Mouse (Mus musculus): ENCODE data around the gene Nr4a1.

Gene Nr4a1

GRCm38 (mm10) chr15:101253886-101254795 is at the start of gene Nr4a1:
Gene Nr4a1 (plus strand): TSS chr15:101254269.
- peak; percentile 56 for DNase-seq (ENCODE audit: low spot score)

- DNase-seq (ENCODE audit: low spot score), result no peak
Measured at GRCm38 (mm10) chr15:101204781-101205180, 49.3 kb upstream of the Nr4a1 start.

- DNase-seq (ENCODE audit: low spot score), result no peak
Measured at GRCm38 (mm10) chr15:101210228-101210627, 43.8 kb upstream of the Nr4a1 start.

- DNase-seq (ENCODE audit: low spot score), result no peak
Measured at GRCm38 (mm10) chr15:101210998-101211613, 43.0 kb upstream of the Nr4a1 start.

- no peak for DNase-seq (ENCODE audit: low spot score)
Measured at GRCm38 (mm10) chr15:101212435-101212834, 41.6 kb upstream of the Nr4a1 start.

- no peak for DNase-seq (ENCODE audit: low spot score)
Measured at GRCm38 (mm10) chr15:101215136-101215535, 38.9 kb upstream of the Nr4a1 start.

GRCm38 (mm10) chr15:101216036-101216435 is 38.0 kb upstream of the Nr4a1 start:
- peak; percentile 56 for DNase-seq (ENCODE audit: low spot score)

- no peak for DNase-seq (ENCODE audit: low spot score)
Measured at GRCm38 (mm10) chr15:101220905-101221297, 33.2 kb upstream of the Nr4a1 start.

- DNase-seq (ENCODE audit: low spot score), result peak; percentile 84
Measured at GRCm38 (mm10) chr15:101221298-101222104, 32.6 kb upstream of the Nr4a1 start.

- DNase-seq (ENCODE audit: low spot score), result no peak
Measured at GRCm38 (mm10) chr15:101222897-101223482, 31.1 kb upstream of the Nr4a1 start.

GRCm38 (mm10) chr15:101223596-101223995 is 30.5 kb upstream of the Nr4a1 start:
- DNase-seq (ENCODE audit: low spot score), result no peak

GRCm38 (mm10) chr15:101224006-101224906 is 29.8 kb upstream of the Nr4a1 start, which contains the start of gene Grasp:
Gene Grasp (plus strand): TSS chr15:101224188.
- DNase-seq (ENCODE audit: low spot score), result peak; percentile 71

- no peak for DNase-seq (ENCODE audit: low spot score)
Measured at GRCm38 (mm10) chr15:101224977-101225376, 29.1 kb upstream of the Nr4a1 start.

- no peak for DNase-seq (ENCODE audit: low spot score)
Measured at GRCm38 (mm10) chr15:101227971-101228370, 26.1 kb upstream of the Nr4a1 start.

GRCm38 (mm10) chr15:101228866-101229590 is 25.0 kb upstream of the Nr4a1 start:
- peak; percentile 65 for DNase-seq (ENCODE audit: low spot score)

- no peak for DNase-seq (ENCODE audit: low spot score)
Measured at GRCm38 (mm10) chr15:101230503-101230902, 23.6 kb upstream of the Nr4a1 start.

- peak; percentile 62 for DNase-seq (ENCODE audit: low spot score)
Measured at GRCm38 (mm10) chr15:101230995-101231647, 22.9 kb upstream of the Nr4a1 start.

- DNase-seq (ENCODE audit: low spot score), result no peak
Measured at GRCm38 (mm10) chr15:101231648-101232180, 22.4 kb upstream of the Nr4a1 start.

GRCm38 (mm10) chr15:101232607-101233006 is 21.5 kb upstream of the Nr4a1 start:
- DNase-seq (ENCODE audit: low spot score), result no peak

All from testis, postnatal 14 days (tissue).